Mouse (Mus musculus) MEL (cell line): ENCODE data around the gene Ddn. TPM values are rescaled to one million over a fixed set of nuclear protein-coding genes. Genes with fewer than 3 reads are reported as not detected.

Experiments
- DNase-seq: peaks from one replicate; pipeline ENCODE4 v3.0.0; 2011; ENCODE audit warnings: low read depth, low spot score
- H3K27ac ChIP-seq: 2 replicates; pipeline ENCODE4 v1.5.1; 2012; ENCODE audit warnings: low read depth, mild to moderate bottlenecking, control low read depth, low read length, moderate library complexity; ENCODE audit not compliant: control insufficient read depth
- H3K27me3 ChIP-seq, 2 experiments: fragments of 150-350 bp in 1 of 2; sonication (generic) in 1 of 2; 2 replicates each; pipeline ENCODE4 v1.6.1; 2012; ENCODE audit warnings: low read length in 2 of 2, mild to moderate bottlenecking in 2 of 2, improper control_type of control experiment in 1 of 2, moderate library complexity in 1 of 2; ENCODE audit not compliant: insufficient read depth in 2 of 2, control insufficient read depth in 1 of 2
- H3K36me3 ChIP-seq, 2 experiments: 2 replicates each; pipeline ENCODE4 v1.6.1; 2012 to 2014; ENCODE audit warnings: low read length in 2 of 2, improper control_type of control experiment in 1 of 2, inconsistent platforms in 1 of 2, mild to moderate bottlenecking in 1 of 2; ENCODE audit not compliant: insufficient read depth in 2 of 2, control insufficient read depth in 1 of 2
- H3K4me1 ChIP-seq, 2 experiments: fragments of 150-350 bp in 1 of 2; sonication (generic) in 1 of 2; 2 replicates each; pipeline ENCODE4 v1.6.1; 2012; ENCODE audit warnings: low read length in 2 of 2, improper control_type of control experiment in 1 of 2, mild to moderate bottlenecking in 1 of 2; ENCODE audit not compliant: insufficient read depth in 2 of 2, control insufficient read depth in 1 of 2
- H3K4me3 ChIP-seq, 2 experiments: fragments of 150-350 bp in 1 of 2; sonication (generic) in 1 of 2; 2 replicates each; pipeline ENCODE4 v1.5.1; 2012; ENCODE audit warnings: low read depth in 2 of 2, low read length in 2 of 2, mild to moderate bottlenecking in 2 of 2, moderate library complexity in 2 of 2, control low read depth in 1 of 2, improper control_type of control experiment in 1 of 2; ENCODE audit not compliant: control insufficient read depth in 1 of 2, insufficient read depth in 1 of 2
- H3K79me2 ChIP-seq: 2 replicates; pipeline ENCODE4 v1.6.1; 2012; ENCODE audit warnings: mild to moderate bottlenecking, low read length, moderate library complexity; ENCODE audit not compliant: control insufficient read depth, poor library complexity, insufficient read depth
- H3K9ac ChIP-seq: 2 replicates; pipeline ENCODE4 v1.6.1; 2012; ENCODE audit warnings: low read depth, mild to moderate bottlenecking, control low read depth, low read length, moderate library complexity; ENCODE audit not compliant: control insufficient read depth, poor library complexity, severe bottlenecking
- H3K9me3 ChIP-seq: fragments of 150-350 bp; sonication (generic); replicated peaks from 2 replicates; pipeline ENCODE4 v1.6.1; 2012; ENCODE audit warnings: mild to moderate bottlenecking, low read length, improper control_type of control experiment, moderate library complexity; ENCODE audit not compliant: insufficient read depth
- BHLHE40 ChIP-seq: IDR thresholded peaks from 2 replicates; pipeline ENCODE4 v1.6.1; 2012; ENCODE audit warnings: low read depth, mild to moderate bottlenecking, inconsistent platforms, low read length, improper control_type of control experiment, borderline replicate concordance
- CHD1 ChIP-seq: IDR thresholded peaks from 2 replicates; pipeline ENCODE4 v1.6.1; 2012; ENCODE audit warnings: low read depth, mild to moderate bottlenecking, inconsistent platforms, low read length, improper control_type of control experiment
- CHD2 ChIP-seq: IDR thresholded peaks from 2 replicates; pipeline ENCODE4 v1.6.1; 2011; ENCODE audit warnings: low read length, improper control_type of control experiment
- CTCF ChIP-seq, 3 experiments: IDR thresholded peaks in 2 of 3; conservative IDR thresholded peaks in 1 of 3; 2 replicates each; pipeline ENCODE4 v1.5.1; 2011 to 2012; ENCODE audit warnings: low read length in 3 of 3, low read depth in 2 of 3, mild to moderate bottlenecking in 2 of 3, improper control_type of control experiment in 1 of 3, inconsistent platforms in 1 of 3, mixed read lengths in 1 of 3, moderate library complexity in 1 of 3; ENCODE audit not compliant: control insufficient read depth in 1 of 3, insufficient read depth in 1 of 3, poor library complexity in 1 of 3, severe bottlenecking in 1 of 3
- E2F4 ChIP-seq: IDR thresholded peaks from 2 replicates; pipeline ENCODE4 v1.6.1; 2011; ENCODE audit warnings: low read depth, low read length, improper control_type of control experiment, borderline replicate concordance
- ELF1 ChIP-seq: IDR thresholded peaks from 2 replicates; pipeline ENCODE4 v1.6.1; 2014; ENCODE audit warnings: low read depth, mild to moderate bottlenecking, inconsistent platforms, low read length, improper control_type of control experiment, moderate library complexity
- ETS1 ChIP-seq: IDR thresholded peaks from 2 replicates; pipeline ENCODE4 v1.6.1; 2012; ENCODE audit warnings: low read depth, mild to moderate bottlenecking, inconsistent platforms, low read length, improper control_type of control experiment, moderate library complexity
- GABPA ChIP-seq: IDR thresholded peaks from 2 replicates; pipeline ENCODE4 v1.6.1; 2012; ENCODE audit warnings: low read depth, mild to moderate bottlenecking, inconsistent platforms, low read length, improper control_type of control experiment, moderate library complexity
- HCFC1 ChIP-seq: IDR thresholded peaks from 2 replicates; pipeline ENCODE4 v1.6.1; 2012; ENCODE audit warnings: low read depth, mild to moderate bottlenecking, inconsistent platforms, low read length, improper control_type of control experiment, moderate library complexity
- KAT2A ChIP-seq: conservative IDR thresholded peaks from 2 replicates; pipeline ENCODE4 v1.6.1; 2012; ENCODE audit warnings: low read depth, low read length, improper control_type of control experiment, inconsistent platforms
- MAX ChIP-seq: IDR thresholded peaks from 2 replicates; pipeline ENCODE4 v1.6.1; 2011; ENCODE audit warnings: low read length, improper control_type of control experiment
- MYC ChIP-seq: IDR thresholded peaks from 2 replicates; pipeline ENCODE4 v1.6.1; 2011; ENCODE audit warnings: low read depth, mild to moderate bottlenecking, low read length, improper control_type of control experiment, moderate library complexity
- NELFE ChIP-seq: IDR thresholded peaks from 2 replicates; pipeline ENCODE4 v1.6.1; 2011; ENCODE audit warnings: low read depth, low read length, improper control_type of control experiment
- NRF1 ChIP-seq: IDR thresholded peaks from 2 replicates; pipeline ENCODE4 v1.6.1; 2014; ENCODE audit warnings: low read depth, mild to moderate bottlenecking, inconsistent platforms, low read length, improper control_type of control experiment, moderate library complexity; ENCODE audit not compliant: poor library complexity, insufficient read depth, severe bottlenecking
- POLR2A ChIP-seq, 2 experiments: IDR thresholded peaks; 2 replicates each; pipeline ENCODE4 v1.6.1; 2011 to 2012; ENCODE audit warnings: low read length in 2 of 2, mild to moderate bottlenecking in 2 of 2, control low read depth in 1 of 2, improper control_type of control experiment in 1 of 2, low read depth in 1 of 2, moderate library complexity in 1 of 2; ENCODE audit not compliant: control insufficient read depth in 1 of 2, insufficient read depth in 1 of 2, poor library complexity in 1 of 2
- POLR2AphosphoS2 ChIP-seq: IDR thresholded peaks from 2 replicates; pipeline ENCODE4 v1.6.1; 2011; ENCODE audit warnings: low read length, improper control_type of control experiment
- POLR2AphosphoS5 ChIP-seq: IDR thresholded peaks from 2 replicates; pipeline ENCODE4 v1.6.1; 2012; ENCODE audit warnings: low read depth, borderline replicate concordance, mild to moderate bottlenecking, inconsistent platforms, low read length, moderate library complexity, mixed read lengths
- SMC3 ChIP-seq: IDR thresholded peaks from 2 replicates; pipeline ENCODE4 v1.6.1; 2011; ENCODE audit warnings: low read depth, low read length, improper control_type of control experiment
- TCF12 ChIP-seq: IDR thresholded peaks from 2 replicates; pipeline ENCODE4 v1.6.1; 2014; ENCODE audit warnings: low read depth, mild to moderate bottlenecking, inconsistent platforms, low read length, improper control_type of control experiment, moderate library complexity
- ZMIZ1 ChIP-seq: IDR thresholded peaks from 2 replicates; pipeline ENCODE4 v1.6.1; 2012; ENCODE audit warnings: low read depth, mild to moderate bottlenecking, inconsistent platforms, low read length, improper control_type of control experiment, moderate library complexity
- ZNF384 ChIP-seq: IDR thresholded peaks from 2 replicates; pipeline ENCODE4 v1.6.1; 2012; ENCODE audit warnings: low read depth, mild to moderate bottlenecking, inconsistent platforms, low read length, improper control_type of control experiment
- polyA plus RNA-seq, 2 experiments: library from polyadenylated mRNA; stranded (reverse) in 1 of 2; unstranded in 1 of 2; fragments of >175 nt in 1 of 2; fragments of >200 nt in 1 of 2; gene quantifications; 2 replicates each; pipeline versions ENCODE4 v1.2.1 to v1.2.4; 2012; ENCODE audit warnings: low replicate concordance in 2 of 2, low read depth in 1 of 2; ENCODE audit not compliant: insufficient read length in 2 of 2, insufficient read depth in 1 of 2, missing spikeins in 1 of 2
- total RNA-seq: library from RNA; depleted of rRNA; stranded (reverse); fragments of 300-350 nt; gene quantifications from 2 replicates; pipeline ENCODE4 v1.2.3, GENCODE M21; 2012

Ddn gene
- total and polyA plus RNA-seq, 3 experiments: 4.0 to 4.2 TPM; not detected in 1

DNA sequence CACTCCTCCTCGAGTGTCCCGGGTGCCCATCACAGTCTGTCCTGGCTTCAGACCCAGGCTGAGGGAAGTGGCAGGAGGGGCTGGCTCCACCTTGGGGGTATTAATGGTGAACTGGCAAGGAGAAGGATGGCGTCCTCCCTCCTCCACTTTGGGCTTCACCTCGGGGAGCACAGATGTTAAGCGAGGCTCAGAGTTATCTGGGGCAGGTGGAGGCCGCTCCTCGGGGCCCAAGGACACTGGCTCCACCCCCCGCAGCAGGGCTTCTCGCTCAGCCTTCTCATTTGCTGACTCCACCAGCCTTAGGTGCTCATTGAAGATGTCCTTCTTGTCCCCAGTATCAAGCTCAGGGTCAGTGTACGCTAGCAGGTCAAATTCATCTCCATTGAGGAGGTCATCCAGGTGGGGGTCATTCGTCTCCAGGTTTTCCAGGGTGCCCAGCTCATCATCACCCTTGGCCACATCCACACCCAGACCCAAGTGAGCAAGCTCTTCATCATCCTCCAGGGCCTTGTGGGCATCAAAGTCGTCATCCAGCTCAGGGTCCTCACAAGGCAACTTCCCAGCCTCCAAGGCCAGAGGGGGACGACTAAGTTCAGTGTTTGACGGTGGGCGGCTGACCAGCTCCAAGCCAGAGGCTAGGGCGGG, 40.8 kb upstream of the Ddn start:
- H3K9me3 ChIP-seq: no peaks in the 10 kb centered on the region
- H3K9ac ChIP-seq: no peak overlapping the region
- H3K4me3 ChIP-seq: no peak overlapping the region
- H3K27me3 ChIP-seq: no peaks in the 10 kb centered on the region
- peaks cover 0 to 41% of the 10 kb centered on the region in 2 experiments; a peak in 2 of 4 replicates for H3K36me3 ChIP-seq
- TF ChIP-seq ELF1 (no peak), GABPA (no peak), BHLHE40 (no peak), CHD2 (no peak), NELFE (no peak), SMC3 (no peak), NRF1 (no peak), HCFC1 (no peak), ZMIZ1 (no peak), CTCF (IDR thresholded peaks at IDR 0.05 in 2 of 3, conservative IDR thresholded peaks at IDR 0.05 in 1 of 3; ENCODE audit: control insufficient read depth in 1 of 3, insufficient read depth in 1 of 3, low read depth in 2 of 3, low read length in 3 of 3, poor library complexity in 1 of 3, severe bottlenecking in 1 of 3) (no peak), ZNF384 (no peak), POLR2A (IDR thresholded peaks at IDR 0.05; ENCODE audit: control insufficient read depth in 1 of 2, insufficient read depth in 1 of 2, low read depth in 1 of 2, low read length in 2 of 2, poor library complexity in 1 of 2) (no peak), TCF12 (no peak), POLR2AphosphoS5 (no peak), CHD1 (no peak), E2F4 (no peak), POLR2AphosphoS2 (no peak), KAT2A (no peak)
- H3K27ac ChIP-seq: no peak overlapping the region
- H3K79me2 ChIP-seq: no peaks in the 10 kb centered on the region; the same call in 1 of the 2 replicates
- no peak for DNase-seq
- no peaks in the 10 kb centered on the region for H3K4me1 ChIP-seq

DNA sequence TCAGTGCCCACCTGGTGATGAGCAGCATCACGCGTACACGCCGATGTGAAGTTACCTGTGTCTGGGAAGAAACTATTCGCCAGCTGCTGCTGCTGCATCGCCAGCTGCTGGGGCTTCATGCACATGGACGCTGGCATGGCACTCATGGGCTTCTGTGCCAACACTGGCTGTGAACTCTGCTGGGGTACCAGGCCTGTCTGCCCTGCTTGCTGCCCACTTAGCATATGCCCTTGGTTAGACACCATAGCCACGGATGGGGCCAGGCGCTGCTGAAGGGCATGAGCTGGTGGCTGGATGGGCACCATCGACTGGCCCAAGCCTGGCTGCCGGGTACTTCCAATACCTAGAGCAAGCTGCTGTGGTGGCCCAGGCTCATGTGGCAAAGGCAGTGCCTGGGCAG, 39.9 kb upstream of the Ddn start:
- no peak overlapping the region for H3K9ac ChIP-seq
- H3K4me3 ChIP-seq: no peak overlapping the region
- peaks cover 0 to 40% of the 10 kb centered on the region in 2 experiments; a peak in 2 of 4 replicates for H3K36me3 ChIP-seq
- DNase-seq: no peak
- H3K9me3 ChIP-seq: no peaks in the 10 kb centered on the region
- TF ChIP-seq ETS1 (no peak), HCFC1 (no peak), POLR2AphosphoS2 (no peak), MAX (no peak), TCF12 (no peak), MYC (no peak), POLR2A (IDR thresholded peaks at IDR 0.05; ENCODE audit: control insufficient read depth in 1 of 2, insufficient read depth in 1 of 2, low read depth in 1 of 2, low read length in 2 of 2, poor library complexity in 1 of 2) (no peak)
- H3K4me1 ChIP-seq: no peaks in the 10 kb centered on the region
- no peaks in the 10 kb centered on the region; the same call in 1 of the 2 replicates for H3K79me2 ChIP-seq
- no peaks in the 10 kb centered on the region for H3K27me3 ChIP-seq
- no peak overlapping the region for H3K27ac ChIP-seq
